Mouse (Mus musculus) erythroblast, adult 5-6 weeks (primary cell): ENCODE data around the gene Rin1. TPM values are rescaled to one million over a fixed set of nuclear protein-coding genes. Genes with fewer than 3 reads are reported as not detected.
"Not testable (repeated sequence)": the region's sequence is repeated elsewhere in the genome, so short reads cannot be mapped to it uniquely, and the experiment has no call there.

Experiments
- ATAC-seq: replicated peaks from 2 replicates; pipeline ENCODE4 v1.8.0; 2016; ENCODE audit warnings: moderate number of reproducible peaks, mild to moderate bottlenecking, moderate TSS enrichment, inconsistent platforms; ENCODE audit not compliant: poor library complexity, low FRiP score, severe bottlenecking
- total RNA-seq, 2 experiments: library from RNA; stranded (forward) in 1 of 2; stranded (reverse) in 1 of 2; fragments of 150-400 nt in 1 of 2; fragments of 200-764, 138-1000 nt in 1 of 2; gene quantifications; 2 replicates each; pipeline versions ENCODE4 v1.2.3 to v1.2.4; 2015 to 2017; ENCODE audit warnings: low replicate concordance in 2 of 2

Rin1 gene
- total RNA-seq, 2 experiments from 2014 or later, result 0.09 TPM; not detected in 1

GRCm38 (mm10) chr19:5067040-5067799 is 16.9 kb downstream of the Rin1 start:
- peak; percentile 64 for ATAC-seq

DNA sequence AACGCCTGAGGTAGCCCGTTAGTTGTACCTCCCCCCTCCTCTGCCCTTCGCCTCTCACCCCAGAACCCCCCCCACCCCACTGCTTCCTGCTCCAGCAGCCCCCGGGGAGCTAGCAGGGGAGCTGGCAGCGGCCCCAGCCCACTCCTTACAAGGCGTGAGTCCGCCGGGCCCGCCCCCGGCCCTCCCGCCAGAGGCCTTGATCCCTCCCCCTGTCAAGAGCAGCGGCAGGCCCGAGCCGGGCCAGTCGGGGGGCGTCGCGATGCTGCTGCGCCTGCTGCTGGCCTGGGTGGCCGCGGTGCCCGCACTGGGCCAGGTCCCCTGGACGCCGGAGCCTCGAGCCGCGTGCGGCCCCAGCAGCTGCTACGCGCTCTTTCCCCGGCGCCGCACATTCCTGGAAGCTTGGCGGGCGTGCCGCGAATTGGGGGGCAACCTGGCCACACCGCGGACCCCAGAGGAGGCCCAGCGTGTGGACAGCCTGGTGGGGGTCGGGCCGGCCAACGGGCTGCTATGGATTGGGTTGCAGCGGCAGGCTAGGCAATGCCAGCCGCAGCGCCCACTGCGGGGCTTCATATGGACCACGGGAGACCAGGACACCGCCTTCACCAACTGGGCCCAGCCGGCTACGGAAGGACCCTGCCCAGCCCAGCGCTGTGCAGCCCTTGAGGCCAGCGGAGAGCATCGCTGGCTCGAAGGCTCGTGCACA is 17.7 kb downstream of the Rin1 start, which contains the start of gene Cd248:
Gene Cd248 (plus strand): TSS at position 212 of the 703 bp plus-strand sequence.
- ATAC-seq, result no peak

GRCm38 (mm10) chr19:5068570-5069234 is 18.4 kb downstream of the Rin1 start:
- no peak for ATAC-seq

DNA sequence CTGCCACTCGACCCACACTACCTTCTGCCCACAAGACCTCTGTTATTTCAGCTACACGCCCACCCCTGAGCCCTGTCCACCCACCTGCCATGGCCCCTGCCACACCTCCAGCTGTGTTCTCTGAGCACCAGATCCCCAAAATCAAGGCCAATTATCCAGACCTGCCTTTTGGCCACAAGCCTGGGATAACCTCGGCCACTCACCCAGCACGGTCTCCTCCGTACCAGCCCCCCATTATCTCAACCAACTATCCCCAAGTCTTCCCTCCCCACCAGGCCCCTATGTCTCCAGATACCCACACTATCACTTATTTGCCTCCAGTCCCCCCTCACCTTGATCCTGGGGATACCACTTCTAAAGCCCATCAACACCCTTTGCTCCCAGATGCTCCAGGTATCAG is 19.2 kb downstream of the Rin1 start:
- ATAC-seq, result no peak

DNA sequence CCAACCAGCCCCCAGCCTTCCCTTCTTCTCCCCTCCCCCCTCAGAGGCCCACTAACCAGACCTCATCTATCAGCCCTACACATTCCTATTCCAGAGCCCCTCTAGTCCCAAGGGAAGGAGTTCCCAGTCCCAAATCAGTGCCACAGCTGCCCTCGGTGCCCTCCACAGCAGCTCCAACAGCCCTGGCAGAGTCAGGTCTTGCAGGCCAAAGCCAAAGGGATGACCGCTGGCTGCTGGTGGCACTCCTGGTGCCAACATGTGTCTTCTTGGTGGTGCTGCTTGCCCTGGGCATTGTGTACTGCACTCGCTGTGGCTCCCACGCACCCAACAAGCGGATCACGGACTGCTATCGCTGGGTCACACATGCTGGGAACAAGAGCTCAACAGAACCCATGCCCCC is 19.7 kb downstream of the Rin1 start:
- ATAC-seq, result no peak

DNA sequence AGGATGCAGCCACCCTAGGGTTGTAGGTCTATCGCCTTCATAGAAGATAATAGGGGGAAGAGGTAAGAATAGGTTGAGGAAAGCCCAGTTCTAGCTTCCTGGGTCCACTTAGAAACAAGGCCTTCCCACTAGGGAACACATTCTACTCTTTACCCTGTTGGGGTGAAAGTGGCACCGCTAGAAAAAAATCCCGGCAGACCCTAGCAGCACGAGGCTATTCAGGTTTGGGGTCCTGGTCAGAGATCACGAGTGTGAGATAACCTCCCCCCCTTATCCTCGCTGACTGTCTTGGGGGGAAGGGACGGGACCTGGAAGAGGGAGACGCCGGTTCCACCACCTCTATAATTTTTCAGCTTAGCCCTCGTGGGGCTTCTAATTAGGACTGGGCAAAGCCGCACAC is 20.8 kb downstream of the Rin1 start:
- ATAC-seq, result no peak

DNA sequence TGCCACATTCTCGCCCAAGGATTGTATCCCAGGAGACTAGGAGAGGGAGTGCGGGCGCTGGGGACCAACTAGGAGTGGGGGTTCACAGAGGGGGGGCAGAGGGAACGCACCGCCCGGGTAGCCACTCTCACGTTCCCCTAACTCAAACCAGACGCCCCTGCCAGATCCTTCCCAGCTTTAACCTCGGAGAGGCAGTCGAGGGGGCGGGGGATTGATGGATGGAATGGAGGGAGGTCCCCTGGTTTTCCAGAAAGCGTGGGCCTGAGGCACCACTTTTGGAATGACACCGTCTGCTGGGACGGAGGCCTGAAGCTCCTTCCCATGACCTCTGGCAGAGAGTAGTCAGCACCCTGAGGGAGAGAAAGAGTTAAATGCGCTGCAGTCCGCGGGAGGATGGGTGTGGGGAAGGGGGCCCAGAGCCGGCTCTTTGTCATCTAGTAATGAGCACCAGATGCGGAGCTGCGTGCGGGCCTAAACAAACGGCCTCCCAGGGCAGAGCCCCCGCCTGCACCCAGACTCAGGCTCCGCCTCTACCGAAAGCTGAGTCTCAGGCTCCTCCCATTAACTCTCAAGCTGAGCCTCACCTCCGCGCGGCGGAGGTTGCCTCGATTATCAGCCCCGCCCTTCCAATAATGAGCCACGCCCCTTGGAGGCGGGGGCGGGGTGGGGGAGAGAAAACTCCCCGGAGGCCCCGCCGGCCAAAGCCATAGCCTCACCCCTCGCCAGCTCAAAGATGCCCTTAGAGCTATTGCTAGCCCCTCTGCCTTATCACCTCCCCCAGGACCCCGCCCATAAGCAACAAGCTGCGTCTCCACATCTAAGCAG is 21.5 kb downstream of the Rin1 start:
- peak; percentile 74 for ATAC-seq

DNA sequence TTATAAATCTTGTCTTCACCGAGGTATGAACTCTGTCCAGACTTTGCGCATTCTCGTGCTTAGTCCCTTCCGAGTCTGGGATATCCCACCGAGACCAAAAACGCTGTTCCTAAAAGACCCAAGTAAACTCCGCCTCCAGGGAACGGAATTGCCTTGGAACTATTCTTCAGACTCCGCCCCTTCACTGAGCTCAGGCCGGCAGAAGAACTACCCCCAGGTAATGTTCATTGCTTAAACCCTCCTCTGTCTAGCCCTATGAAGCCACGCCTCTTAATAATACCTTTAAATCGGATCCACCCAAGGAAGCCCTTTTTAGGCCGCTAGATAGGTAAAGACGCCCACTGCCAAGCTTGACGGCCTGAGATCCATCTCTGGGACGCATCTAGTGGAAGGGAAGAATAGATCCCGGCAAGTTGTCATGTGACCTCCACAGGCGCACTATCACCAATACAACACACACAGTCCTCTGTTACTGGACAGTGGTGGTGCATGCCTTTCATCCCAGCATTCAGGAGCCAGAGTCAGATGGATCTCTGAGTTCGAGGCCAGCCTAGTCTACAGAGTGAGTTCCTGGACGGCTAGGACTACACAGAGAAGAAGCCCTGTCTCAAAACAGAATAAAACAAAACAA is 22.2 kb downstream of the Rin1 start:
- 0 out of 2 replicates have a peak, but pooled peaks have one; percentile 13 for ATAC-seq

GRCm38 (mm10) chr19:5073028-5073427 is 22.7 kb downstream of the Rin1 start:
- 0 out of 2 replicates have a peak, but pooled peaks have one; percentile 40 for ATAC-seq

DNA sequence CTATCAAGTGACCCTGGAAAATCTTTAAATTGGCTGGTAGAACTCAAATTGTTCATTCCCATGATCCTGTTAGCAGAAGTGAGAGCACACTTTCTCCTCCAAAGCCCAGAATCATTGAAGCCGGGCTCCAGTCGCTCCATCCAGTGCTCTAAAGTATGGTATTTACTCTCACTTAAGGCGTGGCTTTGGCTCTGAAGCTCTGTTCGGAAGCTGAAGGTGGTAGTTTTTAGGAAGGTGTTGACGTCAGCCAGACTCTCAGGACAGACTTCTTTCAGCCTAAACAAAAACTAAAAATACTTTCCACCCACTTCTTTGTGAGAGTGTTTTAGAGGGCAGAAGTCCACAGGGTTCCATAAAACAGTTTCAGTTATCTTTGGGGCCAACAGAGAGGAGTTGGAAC is 23.2 kb downstream of the Rin1 start:
- ATAC-seq, result no peak

GRCm38 (mm10) chr19:5079279-5079678 is 29.0 kb downstream of the Rin1 start:
- no peak for ATAC-seq

GRCm38 (mm10) chr19:5082005-5082404 is 31.7 kb downstream of the Rin1 start:
- ATAC-seq, result no peak

GRCm38 (mm10) chr19:5082596-5082995 is 32.3 kb downstream of the Rin1 start:
- ATAC-seq, result no peak

DNA sequence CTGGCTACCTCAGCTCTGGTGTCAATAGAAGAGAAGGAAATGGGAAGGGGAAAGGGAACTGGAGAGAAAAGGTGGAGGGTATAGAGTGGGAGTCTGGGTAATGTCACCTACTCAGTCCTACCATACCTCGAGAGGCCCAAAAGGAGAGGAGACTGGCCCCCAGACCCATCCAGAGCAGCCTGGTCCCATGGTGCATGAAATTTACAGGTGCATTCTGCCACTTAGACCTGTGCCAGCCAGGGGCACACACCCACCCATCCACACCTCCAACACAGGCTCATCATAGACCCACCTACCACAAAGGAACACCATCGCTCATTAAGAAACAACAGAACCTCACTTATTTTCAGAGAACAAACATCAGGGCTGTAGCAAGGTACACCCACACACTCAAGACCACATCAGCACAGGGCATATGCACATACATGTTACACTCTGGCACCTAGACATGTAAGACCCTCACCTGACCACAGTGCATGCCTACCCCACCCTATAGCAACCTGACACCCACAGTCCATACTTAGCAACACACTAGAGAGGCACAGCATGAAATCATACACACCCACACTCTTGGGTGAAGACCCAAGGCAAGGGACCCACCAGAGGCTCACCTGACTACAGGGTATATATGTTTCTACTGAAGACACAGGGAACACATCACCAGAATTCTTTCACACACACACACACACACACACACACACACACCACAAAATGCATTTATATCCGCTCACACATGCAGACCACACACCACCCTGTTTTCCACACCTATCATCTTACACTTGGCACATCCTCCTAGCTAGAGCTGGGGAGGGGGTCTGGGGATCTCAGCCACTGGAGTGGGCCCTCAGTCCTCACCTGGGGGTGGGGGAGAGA is 33.9 kb downstream of the Rin1 start:
- ATAC-seq, result no peak

GRCm38 (mm10) chr19:5084834-5085144 is 34.5 kb downstream of the Rin1 start:
- ATAC-seq, result no peak

DNA sequence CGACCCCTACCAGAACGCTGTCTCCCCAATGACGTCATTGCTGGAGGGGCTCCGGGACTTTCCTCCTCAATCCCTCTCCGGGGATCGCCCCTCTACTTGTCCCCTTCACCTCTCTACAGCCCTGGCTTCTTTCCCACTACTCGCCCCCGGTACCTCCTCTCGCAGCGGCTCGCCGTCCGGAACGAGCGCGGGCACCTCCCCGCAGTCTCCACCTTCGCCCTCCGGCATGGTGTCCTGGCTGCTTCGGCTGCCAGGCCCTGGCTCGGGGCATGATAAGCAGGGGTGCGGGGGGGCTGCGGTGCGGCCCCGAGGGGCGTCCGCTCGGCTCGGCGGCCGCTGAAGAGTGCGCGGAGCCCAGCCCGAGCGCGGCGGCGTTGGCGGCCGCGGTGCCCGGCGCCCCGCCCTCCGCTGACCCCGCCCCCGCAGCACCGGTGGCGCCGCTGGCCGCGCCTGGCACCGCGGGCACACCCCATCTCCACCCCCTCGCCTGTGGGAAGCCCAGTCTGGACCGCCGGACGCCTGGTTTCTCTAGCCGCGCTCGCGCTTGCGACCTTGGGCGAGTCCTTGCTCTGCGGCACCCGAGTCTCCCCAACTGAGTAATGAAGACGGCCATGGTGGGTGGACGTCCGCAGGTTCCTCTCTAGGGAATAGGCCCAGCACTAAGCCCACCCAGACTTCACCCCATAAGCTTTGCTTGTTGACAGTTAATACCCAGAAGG is 35.0 kb downstream of the Rin1 start, which contains the start of gene Tmem151a:
Gene Tmem151a (minus strand): TSS at position 387 of the 719 bp plus-strand sequence.
- ATAC-seq, result 0 out of 2 replicates have a peak, but pooled peaks have one; percentile 33

- not testable (repeated sequence) for ATAC-seq
These were observed 36.3 kb downstream of the Rin1 start for GRCm38 (mm10) chr19:5086533-5086932.
